Mouse (Mus musculus): Measurements from ENCODE around the gene Dbndd2. TPM values are rescaled to one million over a fixed set of nuclear protein-coding genes. Genes with fewer than 3 reads are reported as not detected.

Gene Dbndd2
- total RNA-seq, 1 experiment from 2014 or later = not detected

DNA sequence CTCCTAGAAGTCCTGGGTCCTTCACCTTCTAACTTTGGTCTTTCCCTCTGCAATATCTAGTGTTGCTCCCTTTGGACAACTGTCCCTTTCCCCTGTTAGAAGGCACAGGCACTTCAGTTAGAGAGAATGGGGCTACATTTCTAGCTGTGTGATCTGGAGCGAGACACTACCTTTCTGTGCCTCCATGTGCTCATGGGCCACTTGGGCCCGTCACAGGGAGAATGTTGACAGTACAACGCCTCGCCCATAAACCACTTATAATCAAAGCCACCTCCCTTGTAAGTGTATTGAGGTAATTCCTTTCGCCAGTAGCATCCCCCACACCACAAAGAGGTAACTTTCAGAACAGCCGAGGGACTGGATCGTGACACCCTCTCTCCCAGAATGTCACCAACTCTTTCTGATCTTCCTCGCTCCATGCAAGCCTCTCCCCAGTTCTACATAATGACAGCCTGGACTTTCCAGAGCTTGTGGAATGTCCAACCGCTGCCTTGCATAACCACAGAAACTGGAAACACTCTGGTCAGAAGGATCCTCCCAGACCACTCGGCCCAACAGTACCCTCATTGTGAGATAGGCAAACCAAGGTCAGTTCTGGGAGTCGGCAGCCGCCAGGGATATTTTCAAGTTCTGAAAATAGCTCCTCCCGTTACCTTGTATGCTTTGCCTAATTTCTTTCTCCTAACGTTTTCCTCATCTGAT lies 36.4 kb upstream of the Dbndd2 start:
- no peak for ATAC-seq (replicated peaks in 1 of 2; ENCODE audit: insufficient read depth in 1 of 2, low FRiP score in 2 of 2, low TSS enrichment in 1 of 2, low read depth in 1 of 2, poor library complexity in 2 of 2, severe bottlenecking in 2 of 2)

DNA sequence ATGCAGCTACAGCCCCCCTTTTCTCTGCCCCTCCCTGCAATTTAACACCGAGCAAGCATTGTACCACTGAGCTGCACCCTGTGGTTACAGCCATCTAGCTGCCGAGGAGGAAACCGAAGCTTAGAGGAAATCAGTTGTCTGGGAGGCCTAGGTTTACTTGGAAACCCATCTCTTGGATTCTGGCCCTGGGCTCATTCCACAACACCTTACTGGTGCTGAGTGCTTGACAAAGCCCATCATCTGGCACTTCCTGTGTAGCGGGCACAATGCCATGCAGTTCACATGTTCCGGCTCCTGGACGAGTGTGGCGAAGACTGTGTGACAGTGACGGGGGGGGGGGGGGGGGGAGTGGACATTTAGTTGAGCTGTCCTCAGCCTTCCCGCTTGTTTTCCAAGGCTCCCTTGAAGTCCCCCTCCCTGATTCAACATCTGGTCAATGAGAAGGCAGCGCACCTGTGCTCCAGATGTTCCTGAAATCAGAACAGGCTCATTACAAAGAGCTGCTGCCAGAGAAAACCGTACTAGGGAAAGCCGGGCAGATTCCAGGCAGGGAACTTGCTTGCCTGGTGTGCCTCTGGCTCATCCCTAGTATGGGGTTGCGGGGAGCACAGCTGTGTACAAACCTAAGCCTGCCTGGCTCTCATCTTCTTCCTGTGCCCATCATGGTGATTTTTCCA lies 33.8 kb upstream of the Dbndd2 start:
- ATAC-seq (replicated peaks in 1 of 2; ENCODE audit: insufficient read depth in 1 of 2, low FRiP score in 2 of 2, low TSS enrichment in 1 of 2, low read depth in 1 of 2, poor library complexity in 2 of 2, severe bottlenecking in 2 of 2) = 0 out of 4 replicates have a peak, but pooled peaks of 1 of the 2 experiments have one; percentile 32

DNA sequence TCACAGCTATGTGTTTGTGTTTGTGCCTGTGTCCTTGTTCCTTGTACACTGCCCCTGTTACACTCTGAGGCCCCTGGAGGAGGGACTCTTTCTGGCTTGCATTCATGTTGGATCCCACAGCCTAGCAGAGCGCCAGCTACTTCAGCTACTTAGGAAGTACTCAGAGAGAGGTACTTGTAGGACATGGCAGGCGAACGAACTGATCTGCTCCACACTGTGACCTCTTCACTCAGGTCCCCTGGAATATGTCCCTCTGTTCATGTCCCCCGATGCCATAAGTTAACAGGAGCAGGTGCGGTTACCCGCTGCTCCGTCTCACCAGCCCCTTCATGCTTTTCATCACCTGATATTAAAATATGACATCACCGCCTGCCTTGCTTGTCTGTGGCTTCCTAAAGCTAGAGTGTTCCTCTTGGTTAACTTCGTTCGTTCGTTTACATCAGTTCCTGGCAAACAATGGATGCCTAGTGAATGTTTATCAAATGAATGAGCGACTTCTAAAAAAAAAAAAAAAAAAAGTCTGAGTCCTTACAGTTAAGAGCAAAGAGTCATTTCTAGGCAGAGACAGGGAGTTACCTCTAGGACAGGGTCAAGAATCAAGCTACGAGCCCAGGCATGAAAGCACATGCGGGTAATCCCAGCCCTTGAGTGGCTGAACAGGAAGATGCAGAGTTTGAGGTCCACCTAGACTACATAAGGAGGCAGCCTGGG lies 32.7 kb upstream of the Dbndd2 start:
- no peak for ATAC-seq (replicated peaks in 1 of 2; ENCODE audit: insufficient read depth in 1 of 2, low FRiP score in 2 of 2, low TSS enrichment in 1 of 2, low read depth in 1 of 2, poor library complexity in 2 of 2, severe bottlenecking in 2 of 2)

DNA sequence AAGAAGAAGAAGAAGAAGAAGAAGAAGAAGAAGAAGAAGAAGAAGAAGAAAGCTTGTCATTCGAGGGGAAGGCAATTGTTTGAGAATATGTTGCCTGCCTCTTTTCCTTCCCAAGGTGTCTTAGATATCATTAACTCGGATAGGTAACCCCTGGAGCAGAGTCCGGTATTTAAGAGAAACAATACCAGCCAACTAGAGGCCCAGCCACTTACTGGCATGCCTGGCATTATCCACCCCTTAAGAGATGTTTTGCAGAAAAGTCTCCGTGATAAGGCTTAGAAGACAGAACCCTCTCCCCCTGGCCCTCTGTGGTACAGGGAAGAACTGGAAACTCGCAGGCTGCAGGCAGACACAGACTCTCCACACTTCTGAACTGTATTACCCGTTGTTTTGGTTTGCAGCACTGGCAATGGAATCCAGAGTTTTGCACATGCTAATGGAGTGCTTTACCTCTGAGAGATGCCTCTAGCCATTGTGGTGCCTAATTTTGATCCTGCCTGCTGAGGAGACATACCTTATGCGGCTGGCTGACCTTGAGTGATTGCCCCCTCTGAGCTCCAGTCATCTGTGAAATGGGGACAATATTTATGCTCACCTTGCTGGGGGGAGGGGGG lies 31.9 kb upstream of the Dbndd2 start:
- ATAC-seq (replicated peaks in 1 of 2; ENCODE audit: insufficient read depth in 1 of 2, low FRiP score in 2 of 2, low TSS enrichment in 1 of 2, low read depth in 1 of 2, poor library complexity in 2 of 2, severe bottlenecking in 2 of 2) = no peak

DNA sequence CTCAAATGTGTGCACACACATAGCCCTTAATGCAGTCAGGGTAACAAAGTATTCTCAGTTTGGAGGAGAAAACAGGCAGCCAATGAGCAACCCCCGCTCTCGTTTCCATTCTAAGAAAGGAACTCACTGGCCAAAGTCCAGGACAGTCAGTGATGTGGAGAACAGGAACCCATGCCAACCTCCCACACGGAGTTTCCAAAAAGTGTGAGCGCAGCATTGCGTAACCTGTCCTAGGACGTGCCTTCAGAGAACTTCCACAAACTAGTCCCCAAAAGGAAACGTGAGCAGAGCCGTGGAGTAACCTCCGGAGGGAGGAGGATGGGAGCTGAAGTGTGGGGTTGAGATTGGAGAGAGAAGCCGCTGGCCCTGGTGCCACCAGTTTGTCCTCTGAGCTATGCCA lies 31.1 kb upstream of the Dbndd2 start:
- ATAC-seq (replicated peaks in 1 of 2; ENCODE audit: insufficient read depth in 1 of 2, low FRiP score in 2 of 2, low TSS enrichment in 1 of 2, low read depth in 1 of 2, poor library complexity in 2 of 2, severe bottlenecking in 2 of 2) = no peak

DNA sequence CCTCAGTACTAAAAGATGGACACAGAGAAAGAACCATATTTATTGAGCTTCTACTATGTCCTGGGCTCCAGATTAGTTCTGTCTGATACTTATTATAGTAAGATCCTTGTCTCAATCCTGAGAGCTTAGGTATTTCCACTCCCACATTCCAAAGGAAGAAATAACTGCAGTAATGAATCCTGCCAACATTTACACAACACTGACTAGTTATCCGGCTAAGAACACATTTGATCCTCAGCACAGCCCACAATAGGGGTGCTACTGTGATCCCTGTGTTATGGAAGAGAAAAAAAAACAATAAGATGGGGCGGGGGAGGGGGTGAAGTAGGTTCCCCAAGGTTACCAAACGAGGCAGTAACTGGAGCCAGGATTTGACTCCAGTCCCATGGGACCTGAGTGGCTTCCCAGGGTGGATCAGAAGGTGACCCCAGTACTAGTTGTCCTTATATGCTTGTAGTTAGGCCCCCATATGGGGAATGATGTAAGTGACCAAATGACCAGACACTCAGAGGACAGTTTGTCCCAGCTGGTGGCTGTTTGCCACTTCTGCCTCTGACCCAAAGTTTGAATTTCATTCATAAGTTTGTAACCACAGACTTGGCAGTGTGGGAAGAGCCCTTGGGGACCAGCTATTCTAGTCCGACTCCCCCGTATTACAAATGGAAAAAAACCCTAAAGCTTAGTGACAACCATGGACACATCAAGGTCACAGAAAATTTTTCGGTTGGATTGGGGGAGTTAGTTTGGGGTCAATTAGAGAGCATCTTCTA lies 30.3 kb upstream of the Dbndd2 start:
- ATAC-seq (replicated peaks in 1 of 2; ENCODE audit: insufficient read depth in 1 of 2, low FRiP score in 2 of 2, low TSS enrichment in 1 of 2, low read depth in 1 of 2, poor library complexity in 2 of 2, severe bottlenecking in 2 of 2) = no peak

DNA sequence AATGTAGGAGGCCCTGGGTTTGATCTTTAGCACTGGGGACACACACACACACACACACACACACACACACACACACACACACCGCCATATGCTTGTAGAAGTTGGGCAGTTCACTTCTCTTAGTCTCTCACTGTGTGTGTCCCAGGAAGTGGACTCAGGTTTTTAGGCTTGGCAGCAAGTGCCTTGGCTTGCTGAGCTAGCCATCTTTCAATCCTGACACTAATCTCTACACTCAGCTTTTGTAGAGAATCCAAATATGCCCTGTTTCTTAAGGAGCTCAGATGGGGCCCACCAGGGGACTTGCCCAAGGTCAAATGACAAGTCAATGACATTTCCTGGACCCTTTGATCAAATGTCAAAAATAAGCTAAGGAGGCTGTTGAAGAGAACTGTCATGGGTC lies 29.5 kb upstream of the Dbndd2 start:
- ATAC-seq (replicated peaks in 1 of 2; ENCODE audit: insufficient read depth in 1 of 2, low FRiP score in 2 of 2, low TSS enrichment in 1 of 2, low read depth in 1 of 2, poor library complexity in 2 of 2, severe bottlenecking in 2 of 2) = no peak

DNA sequence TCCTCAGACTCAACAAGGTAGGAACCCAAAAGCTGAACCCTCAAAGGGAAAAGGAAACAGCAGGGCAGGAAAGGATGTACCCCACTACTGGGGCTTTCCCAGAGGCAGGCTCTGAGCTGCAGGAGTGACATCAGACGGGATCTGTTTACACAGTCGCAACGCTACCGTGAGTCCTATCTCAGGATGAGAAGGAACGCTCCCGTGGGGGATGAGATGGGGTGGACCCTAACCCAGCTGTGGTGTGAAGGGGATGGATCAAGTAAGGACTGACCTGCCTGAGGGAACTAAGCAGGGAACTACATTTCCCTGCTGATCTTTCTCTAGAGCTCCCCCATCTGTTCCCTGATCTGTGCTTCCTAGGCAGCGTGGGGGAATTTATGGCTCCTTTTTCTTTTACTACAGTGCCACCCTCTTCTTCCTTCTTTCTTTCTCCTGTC lies 29.0 kb upstream of the Dbndd2 start, which contains the start of gene Sys1:
Sys1 (plus strand) TSS at position 101 of the 437 bp plus-strand sequence.
- no peak for ATAC-seq (replicated peaks in 1 of 2; ENCODE audit: insufficient read depth in 1 of 2, low FRiP score in 2 of 2, low TSS enrichment in 1 of 2, low read depth in 1 of 2, poor library complexity in 2 of 2, severe bottlenecking in 2 of 2)

DNA sequence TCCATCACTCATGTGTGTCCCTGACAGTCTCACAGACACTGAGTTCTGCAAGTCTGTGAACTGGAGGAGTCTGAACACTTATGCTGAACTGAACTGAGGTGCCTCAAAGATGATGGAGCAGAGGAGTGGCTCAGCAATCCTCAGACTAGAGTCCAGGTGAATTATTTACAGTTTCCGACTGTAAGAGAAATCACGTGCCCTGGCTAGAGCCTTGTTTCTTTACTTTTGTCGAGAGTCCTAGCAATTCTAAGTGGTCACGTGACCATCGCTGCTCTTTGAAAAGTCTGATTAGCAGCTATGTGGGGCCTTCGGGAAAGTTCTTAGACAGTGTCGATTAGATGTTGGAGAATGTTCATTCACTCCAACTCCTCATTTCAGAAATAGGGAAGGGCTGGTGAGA lies 28.0 kb upstream of the Dbndd2 start:
- ATAC-seq (replicated peaks in 1 of 2; ENCODE audit: insufficient read depth in 1 of 2, low FRiP score in 2 of 2, low TSS enrichment in 1 of 2, low read depth in 1 of 2, poor library complexity in 2 of 2, severe bottlenecking in 2 of 2) = no peak

DNA sequence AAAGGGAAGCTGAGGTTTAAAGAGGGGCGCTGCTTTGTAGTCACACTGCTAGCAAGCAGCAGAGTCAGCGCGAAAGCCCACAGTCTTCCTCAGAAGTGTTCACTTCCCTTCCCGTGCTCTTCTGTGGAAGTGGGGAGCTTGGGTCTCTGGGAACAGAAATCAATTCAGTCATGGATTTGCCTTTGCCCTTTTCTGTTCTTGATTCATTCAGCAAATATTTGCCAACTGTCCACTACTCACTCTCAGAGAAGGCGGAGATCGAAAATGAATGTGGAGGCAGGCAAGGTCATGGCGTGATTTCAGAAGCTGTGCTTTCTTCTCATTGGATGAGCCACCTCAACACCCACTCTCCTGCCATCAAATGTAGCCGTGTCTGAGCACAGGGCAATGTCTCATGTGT lies 27.4 kb upstream of the Dbndd2 start:
- ATAC-seq (replicated peaks in 1 of 2; ENCODE audit: insufficient read depth in 1 of 2, low FRiP score in 2 of 2, low TSS enrichment in 1 of 2, low read depth in 1 of 2, poor library complexity in 2 of 2, severe bottlenecking in 2 of 2) = no peak; a peak in 1 of 4 replicates

DNA sequence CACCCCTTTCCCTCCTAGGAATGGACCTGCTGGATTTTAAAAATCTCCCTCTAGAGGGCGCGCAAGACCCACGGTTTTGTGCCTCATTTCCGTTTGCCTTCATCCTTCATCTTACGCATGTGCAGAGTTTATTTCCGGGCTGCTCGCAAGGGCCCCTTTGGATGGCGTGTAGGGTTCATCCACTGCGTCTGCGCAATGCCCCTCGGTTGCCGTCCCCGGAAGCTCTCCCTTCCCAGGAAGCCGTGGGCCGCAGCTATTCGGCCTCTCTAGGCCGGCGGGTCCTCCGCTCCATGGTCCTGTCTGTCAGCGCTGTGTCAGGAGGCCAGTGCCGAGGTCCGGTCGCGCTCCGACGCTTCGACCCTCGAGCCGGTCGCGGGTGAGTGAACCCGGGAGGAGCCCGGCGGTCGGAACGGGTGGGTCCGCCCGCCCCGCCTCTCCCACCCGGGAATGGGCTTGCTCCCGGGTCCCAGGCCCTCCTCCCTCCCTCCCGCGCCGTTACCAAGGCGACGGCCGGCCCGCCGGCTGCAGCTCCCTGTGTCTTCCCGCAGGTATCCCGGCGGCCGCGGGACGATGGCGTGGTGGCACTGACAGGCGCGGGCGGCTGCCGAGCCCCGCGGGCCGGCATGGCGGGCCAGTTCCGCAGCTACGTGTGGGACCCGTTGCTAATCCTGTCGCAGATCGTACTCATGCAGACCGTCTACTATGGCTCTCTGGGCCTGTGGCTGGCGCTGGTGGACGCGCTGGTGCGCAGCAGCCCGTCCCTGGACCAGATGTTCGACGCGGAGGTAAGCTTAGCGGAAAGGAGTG lies 25.0 kb upstream of the Dbndd2 start, which contains the start of gene Gm20458:
Gm20458 (plus strand) TSS at position 223 of the 807 bp plus-strand sequence.
- ATAC-seq (replicated peaks in 1 of 2; ENCODE audit: insufficient read depth in 1 of 2, low FRiP score in 2 of 2, low TSS enrichment in 1 of 2, low read depth in 1 of 2, poor library complexity in 2 of 2, severe bottlenecking in 2 of 2) = peak; percentile 93 to 95

DNA sequence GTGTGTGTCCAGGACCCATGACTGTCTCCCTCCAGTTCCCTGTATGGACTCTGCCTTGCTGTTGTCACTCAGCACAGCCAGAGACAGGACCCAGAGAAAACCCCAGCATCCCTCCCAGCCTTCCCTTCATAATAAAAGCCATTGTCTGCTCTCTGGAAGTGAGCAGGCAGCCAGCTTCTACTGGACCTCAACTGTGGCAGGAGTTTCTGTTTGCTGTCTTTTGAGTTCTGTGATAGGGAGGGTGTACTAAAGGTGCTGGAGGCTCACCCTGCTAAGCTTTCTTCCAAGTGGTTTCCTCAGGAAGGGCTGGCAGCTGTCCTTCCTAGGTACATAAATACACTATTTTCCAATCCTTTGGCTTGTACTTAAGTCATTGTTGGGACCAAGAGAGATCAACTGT lies 20.7 kb upstream of the Dbndd2 start:
- ATAC-seq (replicated peaks in 1 of 2; ENCODE audit: insufficient read depth in 1 of 2, low FRiP score in 2 of 2, low TSS enrichment in 1 of 2, low read depth in 1 of 2, poor library complexity in 2 of 2, severe bottlenecking in 2 of 2) = no peak

DNA sequence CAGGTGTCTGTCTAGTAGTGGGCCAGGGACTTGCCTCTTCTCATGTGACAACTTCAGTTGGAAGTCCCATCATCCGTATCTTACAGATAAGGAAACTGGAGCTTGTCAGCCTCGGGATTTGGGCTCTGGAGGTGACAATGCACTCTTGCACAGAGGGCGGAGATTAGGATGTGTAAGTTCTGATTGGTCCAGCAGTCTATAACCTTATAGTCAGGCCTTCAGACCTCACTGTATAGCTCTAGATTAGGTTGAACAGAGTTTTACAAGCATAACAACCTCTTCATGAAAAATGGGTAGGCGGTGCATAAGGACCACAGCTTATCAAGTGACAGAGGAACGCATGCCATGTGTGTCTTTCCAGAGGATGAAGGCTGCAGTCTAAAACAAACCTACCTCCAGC lies 19.1 kb upstream of the Dbndd2 start:
- no peak for ATAC-seq (replicated peaks in 1 of 2; ENCODE audit: insufficient read depth in 1 of 2, low FRiP score in 2 of 2, low TSS enrichment in 1 of 2, low read depth in 1 of 2, poor library complexity in 2 of 2, severe bottlenecking in 2 of 2)

DNA sequence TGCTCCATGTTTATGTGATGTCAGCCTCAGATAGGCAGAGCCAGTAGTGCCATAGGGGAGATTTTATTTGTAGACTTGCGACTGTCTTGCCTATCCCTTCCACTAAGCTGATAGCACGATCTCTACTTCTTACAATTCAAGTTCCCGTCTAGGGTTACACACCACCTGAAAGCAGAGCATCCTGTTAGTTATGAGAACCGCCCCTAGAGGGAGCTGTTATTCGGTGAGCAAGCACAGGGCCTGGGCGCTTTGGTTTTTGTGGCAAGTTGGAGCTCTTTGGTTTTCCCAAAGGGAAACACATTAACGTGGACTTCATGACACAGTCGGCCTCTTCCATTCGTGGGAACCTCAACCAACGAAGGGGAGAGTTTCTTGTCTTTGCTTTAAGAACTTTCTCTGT lies 15.7 kb upstream of the Dbndd2 start:
- ATAC-seq (replicated peaks in 1 of 2; ENCODE audit: insufficient read depth in 1 of 2, low FRiP score in 2 of 2, low TSS enrichment in 1 of 2, low read depth in 1 of 2, poor library complexity in 2 of 2, severe bottlenecking in 2 of 2) = peak; percentile 64 to 67; a peak in 3 of 4 replicates

DNA sequence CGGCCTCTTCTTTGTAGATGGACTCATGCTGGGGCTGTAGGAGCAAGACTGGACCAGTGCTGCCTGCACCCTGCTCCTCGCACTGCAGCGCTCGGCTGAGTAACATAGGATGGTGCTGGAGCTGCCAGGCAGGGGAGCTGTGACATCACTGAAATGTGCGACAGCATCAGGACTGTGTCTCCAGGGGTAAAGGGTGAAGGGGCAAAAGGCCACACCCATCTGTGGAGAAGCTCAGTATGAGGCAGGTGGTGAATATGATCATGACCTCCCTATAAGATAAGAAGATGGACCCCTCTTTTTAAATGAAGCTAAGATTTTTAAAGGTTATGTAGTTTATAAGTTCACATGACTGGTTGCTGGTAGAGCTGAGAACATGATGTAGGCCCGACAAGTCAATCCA lies 12.3 kb upstream of the Dbndd2 start, which contains the start of gene Trp53tg5:
Trp53tg5 (minus strand) TSS at position 101 of the 400 bp plus-strand sequence.
- ATAC-seq (replicated peaks in 1 of 2; ENCODE audit: insufficient read depth in 1 of 2, low FRiP score in 2 of 2, low TSS enrichment in 1 of 2, low read depth in 1 of 2, poor library complexity in 2 of 2, severe bottlenecking in 2 of 2) = no peak
